Comparison of ENCODE assay signal across 8 mouse cellular contexts in genomic region chr9:9051184-9051583, GRCm38 (mm10).
A peak's percentile ranks its signal among the peaks of the same experiment; 100 is the strongest.
DNase-seq lines count a peak whose midpoint lies in the region; ATAC-seq lines count a peak whose summit lies in the region.

No protein-coding gene starts in this region.

- H3K9ac ChIP-seq in hindbrain, embryonic 11.5 days (ENCODE audit: low read depth, low read length): no peak overlapping the region
- no peak overlapping the region for H3K9ac ChIP-seq in hindbrain, embryonic 13.5 days
- H3K9ac ChIP-seq in kidney, embryonic 16.5 days (replicated peaks; ENCODE audit: low read length): no peak overlapping the region

- no peaks in the 10 kb centered on the region for H3K9me3 ChIP-seq in hindbrain, embryonic 11.5 days (ENCODE audit: control insufficient read depth, low read length)
- no peaks in the 10 kb centered on the region for H3K9me3 ChIP-seq in hindbrain, embryonic 13.5 days
- H3K9me3 ChIP-seq in kidney, embryonic 16.5 days (ENCODE audit: low read length): no peaks in the 10 kb centered on the region

- WGBS in hindbrain, embryonic 11.5 days: 47% methylated on average over 5 of the region's 5 CpGs
- 45% methylated on average over 5 of the region's 5 CpGs for WGBS in hindbrain, embryonic 13.5 days
- WGBS in kidney, embryonic 16.5 days: 51% methylated on average over 5 of the region's 5 CpGs

- no peak overlapping the region for H3K4me2 ChIP-seq in hindbrain, embryonic 11.5 days (replicated peaks; ENCODE audit: low read depth, low read length)
- H3K4me2 ChIP-seq in hindbrain, embryonic 13.5 days: no peak overlapping the region
- no peak overlapping the region for H3K4me2 ChIP-seq in kidney, embryonic 16.5 days (replicated peaks; ENCODE audit: low read depth, low read length)

- peak; percentile 68 for ATAC-seq in hindbrain, embryonic 11.5 days (ENCODE audit: low FRiP score)
- no peak for ATAC-seq in hindbrain, embryonic 13.5 days (ENCODE audit: low FRiP score)
- peak; percentile 59; the same call in 1 of the 2 replicates for ATAC-seq in kidney, embryonic 16.5 days (ENCODE audit: low FRiP score, low TSS enrichment)
- ATAC-seq in megakaryocyte progenitor cell, adult 5-6 weeks (replicated peaks; ENCODE audit: poor library complexity): peak; percentile 68

- peak; percentile 48 for DNase-seq in hindbrain, embryonic 11.5 days (ENCODE audit: low spot score)
- peak; percentile 27 for DNase-seq in Muller cell, postnatal 12 days (ENCODE audit: inconsistent ontology term)
- DNase-seq in embryo, embryonic 10 days (ENCODE audit: low spot score): peak; percentile 80
- no peak for DNase-seq in thymus, adult 18-20 months
- DNase-seq in urinary bladder, adult 18-20 months (ENCODE audit: low spot score in 2 of 2): no peak

- no peaks in the 10 kb centered on the region for H3K4me1 ChIP-seq in hindbrain, embryonic 11.5 days (replicated peaks; ENCODE audit: control insufficient read depth, insufficient read depth, low read length)
- H3K4me1 ChIP-seq in hindbrain, embryonic 13.5 days (replicated peaks): no peaks in the 10 kb centered on the region; the same call in 1 of the 2 replicates
- H3K4me1 ChIP-seq in kidney, embryonic 16.5 days (ENCODE audit: insufficient read depth, low read length): no peaks in the 10 kb centered on the region

- no peaks in the 10 kb centered on the region for H3K27me3 ChIP-seq in hindbrain, embryonic 11.5 days (ENCODE audit: control insufficient read depth, insufficient read depth, low read length)
- H3K27me3 ChIP-seq in hindbrain, embryonic 13.5 days: no peaks in the 10 kb centered on the region
- no peaks in the 10 kb centered on the region for H3K27me3 ChIP-seq in kidney, embryonic 16.5 days (ENCODE audit: insufficient read depth, low read length)

- H3K4me3 ChIP-seq in hindbrain, embryonic 11.5 days (ENCODE audit: low read depth, low read length): no peak overlapping the region
- no peak overlapping the region for H3K4me3 ChIP-seq in hindbrain, embryonic 13.5 days
- H3K4me3 ChIP-seq in kidney, embryonic 16.5 days (ENCODE audit: low read length): no peak overlapping the region

- H3K36me3 ChIP-seq in hindbrain, embryonic 11.5 days (ENCODE audit: control insufficient read depth, insufficient read depth, low read length): no peaks in the 10 kb centered on the region
- H3K36me3 ChIP-seq in hindbrain, embryonic 13.5 days: no peaks in the 10 kb centered on the region
- H3K36me3 ChIP-seq in kidney, embryonic 16.5 days (ENCODE audit: insufficient read depth, low read length): peaks cover under 1% of the 10 kb centered on the region; the same call in 1 of the 2 replicates

- H3K27ac ChIP-seq in hindbrain, embryonic 11.5 days (ENCODE audit: low read depth, low read length): no peak overlapping the region
- no peak overlapping the region for H3K27ac ChIP-seq in hindbrain, embryonic 13.5 days
- H3K27ac ChIP-seq in kidney, embryonic 16.5 days (ENCODE audit: low read length): no peak overlapping the region

Comparison
In these comparisons a context has a peak if more than half of its experiments do, and no peak if none do; other contexts are left out.
1. DNase-seq: peak in hindbrain, embryonic 11.5 days (single experiment), Muller cell, postnatal 12 days (single experiment) and embryo, embryonic 10 days (single experiment); none in thymus, adult 18-20 months (0 of 2) and urinary bladder, adult 18-20 months (0 of 2).